Mouse (Mus musculus) CH12F3 (cell line): ENCODE data around the gene B4galt3.
"Not testable (repeated sequence)": the region's sequence is repeated elsewhere in the genome, so short reads cannot be mapped to it uniquely, and the experiment has no call there.

Experiments
- in situ Hi-C: fragments of 300-500 bp; cut with MboI; formaldehyde crosslinking; loops from 2 replicates; pipeline ENCODE4 v1.14.3; 2020; ENCODE audit warnings: low sequenced_read_pairs

Gene B4galt3

DNA sequence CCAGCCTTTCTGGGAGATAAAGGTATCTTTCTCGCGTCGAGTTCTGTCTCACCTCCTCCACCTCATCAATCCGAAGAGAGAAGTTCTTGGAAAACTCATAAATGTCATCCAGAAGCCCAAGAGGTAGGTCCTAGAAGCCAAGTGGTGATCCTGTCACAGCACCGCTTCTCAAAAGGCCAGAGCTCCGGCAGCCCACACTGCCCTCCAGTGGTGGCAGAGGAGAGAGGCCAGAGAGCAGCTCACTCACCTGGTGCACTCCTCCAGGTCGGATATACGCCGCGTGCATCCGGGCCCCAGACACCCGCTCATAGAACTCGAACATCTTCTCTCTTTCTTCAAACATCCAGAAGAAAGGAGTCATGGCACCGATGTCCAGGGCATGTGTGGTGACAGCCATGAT, 31.7 kb upstream of the B4galt3 start:
- in situ Hi-C loops, result loop anchor here (10.0 kb wide), 1 partner anchor 344 kb away; no protein-coding TSS in a partner anchor

DNA sequence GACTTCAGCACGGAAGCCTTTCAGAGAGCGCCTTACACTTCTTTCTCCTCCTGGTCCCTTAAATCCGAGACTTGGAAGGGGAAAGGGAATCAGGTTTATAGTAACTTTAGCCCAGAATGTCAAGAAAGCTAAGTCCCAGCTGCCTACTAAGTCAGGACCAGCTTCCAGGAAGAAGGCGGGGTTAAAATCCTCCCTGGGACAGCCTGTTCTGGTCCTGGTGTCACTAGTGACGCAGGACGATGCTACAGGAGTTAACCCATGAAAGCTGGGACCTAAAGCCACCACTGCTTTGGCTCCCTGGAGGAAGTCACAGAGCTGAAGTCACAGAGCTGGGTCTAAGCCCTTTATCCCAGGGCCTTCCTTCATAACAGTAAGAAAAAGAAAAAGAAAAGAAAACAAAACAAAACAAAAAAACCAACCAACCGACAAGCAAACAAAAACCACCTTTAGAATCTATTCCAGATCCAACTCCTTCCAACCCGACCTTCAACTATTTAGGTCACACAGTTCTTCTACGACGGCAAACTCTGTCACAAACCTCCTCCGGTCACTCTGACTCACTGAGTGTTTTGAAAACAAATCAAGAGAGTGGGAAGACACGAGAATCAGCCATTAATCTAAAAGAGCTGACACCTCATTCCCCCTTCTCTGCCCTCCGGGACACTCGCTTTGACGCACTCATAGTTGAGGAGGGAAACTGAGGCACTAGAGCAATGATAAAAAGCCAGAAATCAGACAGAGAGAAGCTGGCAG, 30.0 kb upstream of the B4galt3 start:
- in situ Hi-C loops, result loop anchor here (10.0 kb wide), 1 partner anchor 345 kb away; no protein-coding TSS in a partner anchor

DNA sequence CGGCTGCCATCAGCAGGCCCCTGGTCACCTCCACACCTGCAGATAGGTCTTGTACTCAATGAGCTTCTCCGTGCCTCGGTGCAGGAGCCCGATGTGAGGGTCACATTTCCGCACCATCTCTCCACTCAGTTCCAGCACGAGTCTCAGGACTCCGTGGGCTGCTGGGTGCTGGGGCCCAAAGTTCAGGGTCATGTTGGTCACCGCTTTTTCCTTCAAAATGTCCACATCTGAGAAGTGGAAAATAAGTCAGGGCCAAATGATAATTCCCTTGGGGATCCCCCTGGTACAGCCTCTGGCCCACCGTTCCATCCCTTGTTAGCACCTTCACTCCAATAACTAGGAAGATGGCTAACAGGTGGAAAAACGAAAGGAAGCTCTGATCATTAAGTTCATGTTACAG, 29.2 kb upstream of the B4galt3 start:
- in situ Hi-C loops, result no loop called here

DNA sequence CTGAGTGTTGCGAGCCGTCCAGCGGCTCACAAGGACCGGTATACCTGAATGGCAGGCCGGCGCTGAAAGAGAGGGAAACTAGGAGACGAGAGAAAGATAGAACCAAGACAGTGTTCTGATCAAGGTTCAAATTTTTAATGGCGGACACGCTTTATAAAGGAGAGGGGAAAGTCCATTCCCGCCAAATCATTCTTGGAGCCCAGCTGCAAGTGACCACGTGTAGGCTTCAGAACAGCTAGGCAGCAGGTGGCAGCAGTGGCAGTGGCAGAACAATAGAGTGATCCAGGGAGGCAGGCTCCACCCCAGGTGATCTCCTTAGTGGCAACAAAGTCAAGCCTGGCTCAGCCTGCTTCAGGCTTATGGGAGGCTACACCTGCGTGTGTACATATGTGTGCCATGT, 28.2 kb upstream of the B4galt3 start:
- in situ Hi-C loops, result not testable (repeated sequence)

DNA sequence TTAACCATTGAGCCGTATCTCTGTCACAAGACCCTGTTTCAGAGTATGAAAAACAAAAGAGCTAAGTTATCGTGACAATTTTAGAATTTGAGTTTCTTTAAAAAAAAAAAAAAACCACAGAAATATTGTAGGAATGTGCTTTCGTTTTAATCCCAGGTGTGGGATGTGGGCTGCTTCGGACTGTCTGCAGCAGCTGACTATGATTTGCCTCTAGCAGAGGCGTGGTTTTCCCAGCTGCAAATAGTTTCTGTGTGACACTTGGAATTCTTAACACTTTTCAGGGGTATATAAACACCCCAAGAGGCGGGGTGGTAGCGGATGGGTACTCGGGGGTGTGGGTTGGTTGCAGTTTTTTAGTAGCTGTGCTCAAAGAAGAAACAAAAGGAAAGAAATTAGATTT, 24.8 kb upstream of the B4galt3 start:
- in situ Hi-C loops, result no loop called here

DNA sequence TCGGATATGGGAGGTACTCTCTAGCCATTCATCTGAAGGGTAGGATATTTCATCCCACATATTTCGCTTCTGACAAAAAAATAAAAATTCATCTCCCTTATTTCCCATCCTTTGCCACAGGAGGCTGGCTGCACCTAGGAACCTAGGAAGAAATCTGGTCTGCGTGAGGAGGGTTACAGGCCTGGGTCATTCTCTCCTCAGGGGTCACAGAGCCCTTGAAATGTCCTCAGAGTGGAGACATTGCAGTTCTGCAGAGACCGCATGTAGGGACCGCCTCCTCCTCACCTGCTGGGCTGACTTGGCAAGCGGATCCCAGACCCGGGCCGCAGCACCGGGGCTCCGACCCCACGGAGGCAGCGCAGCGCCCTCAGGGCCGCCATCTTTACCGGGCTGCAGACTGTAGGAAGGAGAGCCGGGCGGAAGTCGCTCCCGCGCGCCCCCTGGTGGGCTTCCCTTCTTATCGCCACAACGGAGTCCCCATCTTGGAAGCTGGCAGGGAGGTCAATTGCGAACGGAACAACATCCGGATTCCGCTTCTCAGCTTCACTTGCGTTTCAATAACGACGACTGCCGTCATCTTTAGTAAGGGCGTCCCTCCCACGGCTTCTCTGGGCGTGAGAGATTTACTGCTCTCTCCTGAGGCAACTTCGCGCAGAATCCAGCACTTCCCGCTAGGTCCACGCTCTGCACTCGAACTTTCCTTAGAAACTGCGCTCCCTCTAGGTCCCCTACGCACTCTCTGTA, 23.2 kb upstream of the B4galt3 start:
- in situ Hi-C loops, result no loop called here

DNA sequence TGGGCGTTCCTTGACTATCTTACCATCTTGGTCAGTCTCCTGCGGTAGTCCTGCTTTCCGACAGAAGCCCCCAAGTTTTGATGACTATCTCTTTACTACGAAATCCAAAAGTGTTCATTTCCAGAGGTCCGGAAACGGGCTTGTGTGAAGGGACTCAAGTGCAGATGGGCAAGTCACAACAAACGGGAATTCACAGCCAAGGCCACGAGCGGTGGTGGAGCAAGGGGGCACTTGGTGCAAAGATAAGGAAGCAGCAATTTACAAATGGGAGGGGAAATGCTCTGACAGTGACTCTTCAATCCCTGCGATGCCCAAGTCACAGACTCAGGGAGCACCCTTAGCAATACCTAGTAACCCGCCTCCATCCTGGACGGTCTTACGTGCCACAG, 22.7 kb upstream of the B4galt3 start:
- in situ Hi-C loops, result no loop called here

DNA sequence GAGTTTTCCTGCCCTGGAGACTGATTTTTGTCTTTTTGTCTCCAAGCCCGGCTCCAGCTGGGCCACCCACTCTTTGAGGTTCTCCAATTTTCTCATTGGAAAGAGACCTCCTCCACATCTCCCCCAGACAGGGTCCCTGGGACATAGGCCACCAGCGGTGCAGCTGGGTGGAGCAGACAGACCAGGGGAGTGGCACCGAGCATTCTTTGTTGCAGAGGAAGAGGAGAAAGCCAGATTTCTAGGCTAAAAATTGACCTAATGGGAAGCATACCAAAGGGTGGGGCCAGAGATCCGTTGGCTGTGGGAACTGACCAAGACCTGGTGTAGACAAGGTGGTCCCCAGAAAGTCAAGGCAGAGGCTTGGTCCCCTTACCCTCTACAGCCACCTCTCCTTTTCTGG, 22.2 kb upstream of the B4galt3 start:
- in situ Hi-C loops, result no loop called here

DNA sequence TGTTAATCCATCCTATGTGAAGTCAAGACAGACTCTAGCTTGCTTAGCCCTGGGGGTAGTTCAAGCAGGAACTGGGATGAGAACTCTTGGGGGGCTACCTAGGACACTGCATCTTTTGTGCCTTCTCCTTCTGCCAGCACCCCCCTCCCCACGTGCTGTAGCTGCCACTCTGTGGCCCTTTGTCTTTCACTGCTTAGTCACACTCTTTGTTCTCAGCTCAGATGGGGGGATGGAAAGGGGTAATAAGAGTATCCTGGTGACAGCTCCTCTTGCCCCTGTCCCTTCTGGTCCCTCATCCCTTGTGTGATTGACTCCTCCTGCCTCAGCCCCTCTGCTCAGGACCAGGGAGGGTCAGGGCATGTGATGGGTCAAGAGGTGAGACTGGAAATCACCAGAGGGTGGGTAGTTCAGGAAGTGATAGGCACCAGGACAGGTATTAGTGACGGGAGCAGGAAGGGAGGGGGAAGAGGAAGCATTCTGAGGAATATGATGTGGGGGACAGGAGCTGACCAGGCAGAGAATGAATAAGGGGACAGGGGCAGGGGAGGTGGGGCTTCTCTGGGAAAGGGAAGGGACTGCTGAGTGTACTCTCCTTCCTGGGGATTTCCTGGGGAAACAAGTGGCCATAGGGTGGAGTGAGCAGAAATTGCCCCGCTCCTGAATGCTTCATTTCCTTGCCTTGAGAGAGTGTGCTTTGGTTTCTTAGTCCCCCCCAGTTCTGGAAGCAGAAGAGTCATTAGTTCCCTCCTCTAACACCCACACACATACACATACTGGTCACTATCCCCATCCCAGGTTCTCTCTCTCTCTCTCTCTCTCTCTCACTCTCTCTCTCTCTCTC, 21.5 kb upstream of the B4galt3 start:
- in situ Hi-C loops, result no loop called here

DNA sequence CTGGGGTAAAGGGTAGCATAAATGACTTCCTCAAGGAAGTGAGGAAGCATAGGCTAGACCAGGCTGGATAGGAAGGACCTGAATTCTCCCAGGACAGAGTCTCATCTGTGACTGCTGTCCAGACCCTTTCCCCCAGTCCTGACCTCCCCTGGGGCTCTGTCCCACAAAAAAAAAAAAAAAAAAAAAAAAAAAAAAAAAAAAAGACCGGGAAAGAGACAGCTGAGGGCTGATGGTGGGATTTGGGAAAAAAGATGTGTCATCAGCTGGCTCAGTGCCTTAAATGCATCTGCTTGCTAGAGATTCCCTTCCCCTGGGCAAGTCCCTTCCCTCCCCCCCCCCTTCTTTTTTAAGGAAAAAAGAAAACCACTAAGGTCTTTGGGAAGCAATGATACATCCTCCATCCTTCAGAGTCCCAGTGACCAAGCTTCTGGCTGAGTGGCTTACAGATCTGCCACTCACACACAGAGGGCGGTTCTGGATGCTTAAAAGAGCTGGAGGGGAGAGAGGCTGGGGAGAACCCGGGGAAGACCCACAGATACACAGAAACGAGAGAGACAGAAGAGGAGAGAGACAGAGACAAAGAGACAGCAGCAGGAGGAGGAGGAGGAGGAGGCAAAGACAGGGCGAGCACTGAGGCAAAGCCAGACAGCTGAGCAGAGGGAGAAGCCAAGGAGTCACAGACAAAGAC, 20.1 kb upstream of the B4galt3 start, which contains the start of gene Adamts4:
Adamts4 (plus strand) TSS at position 509 of the 688 bp plus-strand sequence.
- in situ Hi-C loops, result no loop called here

DNA sequence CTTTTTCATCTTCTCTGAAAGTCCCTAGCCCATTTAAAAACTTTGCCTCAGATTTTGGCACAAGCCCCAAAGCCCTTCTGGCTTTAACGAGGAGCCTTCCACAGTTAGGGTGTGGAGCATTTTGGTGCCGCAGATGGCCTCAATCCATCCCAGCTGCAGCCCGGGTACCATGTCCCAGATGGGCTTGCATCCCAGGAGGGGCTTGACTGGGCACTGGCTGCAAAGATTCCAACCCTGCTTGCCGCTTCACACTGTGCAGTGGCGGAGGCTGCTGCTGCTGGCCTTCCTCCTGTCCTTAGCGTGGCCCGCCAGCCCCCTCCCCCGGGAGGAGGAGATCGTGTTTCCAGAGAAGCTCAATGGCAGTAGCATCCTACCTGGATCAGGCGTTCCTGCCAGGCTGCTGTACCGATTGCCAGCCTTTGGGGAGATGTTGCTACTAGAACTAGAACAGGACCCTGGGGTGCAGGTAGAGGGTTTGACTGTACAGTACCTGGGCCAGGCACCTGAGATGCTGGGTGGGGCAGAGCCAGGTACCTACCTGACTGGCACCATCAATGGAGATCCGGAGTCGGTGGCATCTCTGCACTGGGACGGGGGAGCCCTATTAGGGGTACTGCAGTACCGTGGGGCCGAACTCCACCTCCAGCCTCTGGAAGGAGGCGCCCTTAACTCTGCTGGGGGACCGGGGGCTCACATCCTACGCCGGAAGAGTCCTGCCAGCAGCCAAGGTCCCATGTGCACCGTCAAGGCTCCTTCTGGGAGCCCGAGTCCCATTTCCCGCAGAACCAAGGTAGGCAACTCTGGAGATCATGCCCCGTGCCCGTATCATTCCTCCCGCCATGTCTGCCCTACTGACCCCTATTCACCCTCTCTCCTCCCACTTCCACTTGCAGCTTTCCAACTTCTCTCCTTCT, 19.2 kb upstream of the B4galt3 start, which contains the start of gene Ndufs2:
Ndufs2 (minus strand) TSS at position 709 of the 914 bp plus-strand sequence.
- in situ Hi-C loops, result no loop called here

DNA sequence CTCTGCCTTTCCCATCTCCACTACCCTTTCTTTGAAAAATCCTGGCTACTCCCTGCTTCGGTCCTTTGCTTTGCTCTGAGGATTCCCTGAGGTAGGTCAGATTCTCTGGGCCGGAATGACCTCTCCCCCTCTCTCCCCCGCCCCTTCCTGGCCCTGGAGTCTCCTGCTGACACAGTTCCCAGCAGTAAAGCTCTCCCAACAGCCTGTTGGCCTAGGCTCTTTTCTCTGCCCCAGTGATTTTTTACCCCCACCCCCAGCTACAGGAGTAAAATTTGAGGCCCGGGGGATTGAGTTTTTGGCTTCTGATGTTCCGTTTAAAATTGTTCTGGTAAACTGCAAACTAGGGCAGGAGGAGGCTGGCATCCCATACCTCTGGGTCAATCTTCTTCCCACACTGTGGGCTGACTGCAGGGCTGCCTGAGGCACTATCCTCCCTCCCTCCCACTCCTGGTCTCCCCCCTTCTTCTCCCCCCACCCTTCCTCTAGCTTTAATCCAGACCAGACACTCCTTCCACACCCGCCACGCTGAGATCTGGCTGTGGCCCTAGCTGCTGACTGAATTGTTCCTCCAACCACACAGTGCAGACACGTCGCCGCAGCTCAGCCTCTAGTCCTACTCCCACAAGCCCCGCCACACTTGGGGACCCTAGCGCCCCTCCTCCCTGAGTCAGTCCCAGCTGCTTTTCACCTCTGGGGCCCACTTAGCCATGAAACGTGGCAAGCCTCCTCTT, 18.4 kb upstream of the B4galt3 start:
- in situ Hi-C loops, result no loop called here

DNA sequence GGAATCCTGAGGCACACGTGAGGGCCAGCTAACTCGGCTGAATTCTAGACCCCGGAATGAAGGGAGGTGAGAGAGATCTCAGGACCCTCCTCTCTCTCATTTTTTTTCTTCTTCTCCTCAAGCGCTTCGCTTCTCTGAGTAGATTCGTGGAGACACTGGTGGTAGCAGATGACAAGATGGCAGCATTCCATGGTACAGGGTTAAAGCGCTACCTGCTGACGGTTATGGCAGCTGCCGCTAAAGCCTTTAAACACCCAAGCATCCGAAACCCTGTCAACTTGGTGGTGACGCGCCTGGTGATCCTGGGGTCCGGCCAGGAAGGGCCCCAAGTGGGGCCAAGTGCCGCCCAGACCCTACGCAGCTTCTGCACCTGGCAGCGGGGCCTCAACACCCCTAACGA, 17.7 kb upstream of the B4galt3 start:
- in situ Hi-C loops, result no loop called here

DNA sequence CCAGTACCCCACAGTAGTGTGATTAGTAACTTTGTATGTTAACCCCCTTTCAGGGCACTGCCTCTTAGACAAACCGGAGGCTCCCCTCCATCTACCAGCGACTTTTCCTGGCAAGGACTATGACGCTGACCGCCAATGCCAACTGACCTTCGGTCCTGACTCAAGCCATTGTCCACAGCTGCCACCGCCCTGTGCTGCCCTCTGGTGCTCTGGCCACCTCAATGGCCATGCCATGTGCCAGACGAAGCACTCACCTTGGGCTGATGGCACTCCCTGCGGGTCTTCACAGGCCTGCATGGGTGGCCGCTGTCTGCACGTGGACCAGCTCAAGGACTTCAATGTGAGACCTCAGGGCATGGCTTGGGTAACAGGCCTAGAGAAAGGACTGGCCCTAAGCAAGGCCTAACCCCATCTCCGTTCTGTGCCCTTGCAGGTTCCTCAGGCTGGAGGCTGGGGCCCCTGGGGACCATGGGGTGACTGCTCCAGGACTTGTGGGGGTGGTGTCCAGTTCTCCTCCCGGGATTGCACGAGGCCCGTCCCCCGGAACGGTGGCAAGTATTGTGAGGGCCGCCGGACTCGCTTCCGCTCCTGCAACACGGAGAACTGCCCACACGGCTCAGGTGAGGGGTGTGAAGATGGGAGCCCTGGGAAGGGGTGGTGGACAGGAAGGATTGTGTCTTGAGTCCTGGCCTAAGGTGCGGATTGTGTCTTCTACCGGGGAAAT, 13.9 kb upstream of the B4galt3 start:
- in situ Hi-C loops, result no loop called here

DNA sequence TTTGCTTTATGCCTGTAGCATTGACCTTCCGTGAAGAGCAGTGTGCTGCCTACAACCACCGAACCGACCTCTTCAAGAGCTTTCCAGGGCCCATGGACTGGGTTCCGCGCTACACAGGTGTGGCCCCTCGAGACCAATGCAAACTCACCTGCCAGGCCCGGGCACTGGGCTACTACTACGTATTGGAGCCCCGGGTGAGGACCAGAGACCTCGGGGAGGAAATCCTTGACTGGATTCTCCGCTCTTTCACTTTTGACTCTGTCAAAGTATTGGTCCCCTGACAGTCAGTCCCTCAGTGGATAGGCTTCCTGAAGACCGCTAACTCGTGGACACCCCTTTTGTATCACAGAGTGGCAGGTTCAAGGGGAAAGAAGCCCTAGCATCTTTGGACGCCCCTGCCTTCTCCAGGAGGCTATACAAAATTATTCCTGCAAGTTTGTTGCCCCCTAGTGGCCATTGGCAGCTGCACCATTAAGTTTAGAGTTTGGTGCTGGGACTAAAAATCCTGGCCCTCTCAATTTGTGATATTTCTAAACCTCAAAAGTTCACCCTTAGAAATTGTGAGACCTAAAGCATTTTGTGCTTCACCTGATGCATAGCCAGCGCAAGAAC, 13.1 kb upstream of the B4galt3 start:
- in situ Hi-C loops, result no loop called here

DNA sequence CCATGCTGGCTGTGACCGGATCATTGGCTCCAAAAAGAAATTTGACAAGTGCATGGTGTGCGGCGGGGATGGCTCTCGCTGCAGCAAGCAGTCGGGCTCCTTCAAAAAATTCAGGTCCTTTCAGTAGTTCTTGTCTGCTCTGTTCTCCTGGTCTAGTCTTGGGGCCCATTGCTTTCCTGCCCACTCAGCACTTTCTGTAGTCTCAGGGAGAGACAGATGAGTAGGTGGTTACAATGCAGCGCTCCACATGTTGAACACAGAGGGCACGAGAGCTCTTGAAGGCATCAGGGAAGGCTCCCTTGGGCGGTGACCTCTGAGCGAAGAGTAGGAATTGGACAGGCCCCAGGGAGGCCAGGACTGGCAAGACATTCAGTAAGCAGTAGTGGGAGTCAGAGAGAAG, 12.3 kb upstream of the B4galt3 start:
- in situ Hi-C loops, result no loop called here

DNA sequence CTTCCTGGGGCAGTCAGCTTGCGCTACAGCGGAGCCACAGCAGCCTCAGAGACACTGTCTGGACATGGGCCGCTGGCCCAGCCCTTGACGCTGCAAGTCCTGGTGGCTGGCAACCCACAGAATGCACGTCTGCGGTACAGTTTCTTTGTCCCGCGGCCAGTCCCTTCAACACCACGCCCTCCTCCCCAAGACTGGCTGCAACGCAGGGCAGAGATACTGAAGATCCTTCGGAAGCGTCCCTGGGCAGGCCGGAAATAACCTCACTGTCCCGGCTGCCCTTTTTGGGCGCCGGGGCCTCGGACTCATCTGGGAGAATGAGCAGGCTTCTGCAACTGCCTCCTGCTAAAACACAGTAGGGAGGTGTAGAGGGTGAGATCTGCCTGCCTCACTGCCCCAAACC, 11.2 kb upstream of the B4galt3 start:
- in situ Hi-C loops, result no loop called here

DNA sequence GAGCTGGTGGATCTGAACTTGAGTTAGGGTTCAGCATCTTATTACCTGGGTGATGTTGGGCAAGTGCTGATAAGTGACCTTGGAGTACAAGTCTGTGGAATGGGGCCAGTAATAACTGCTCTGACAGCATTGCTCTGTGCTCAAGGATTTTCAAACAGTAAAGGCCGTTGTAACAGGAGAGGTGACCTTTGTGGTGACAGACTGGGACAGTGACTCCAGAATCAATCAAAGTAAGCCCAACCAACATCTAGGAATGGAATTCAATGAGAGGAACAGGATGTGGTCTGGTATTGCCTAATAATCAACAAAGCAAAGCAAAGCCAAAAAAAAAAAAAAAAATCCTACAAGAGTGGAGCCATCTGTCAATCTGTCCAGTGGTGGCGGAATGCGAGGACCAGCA, 9.8 kb upstream of the B4galt3 start:
- in situ Hi-C loops, result no loop called here
